Mouse (Mus musculus): Measurements from ENCODE around the gene Peli2. TPM values are rescaled to one million over a fixed set of nuclear protein-coding genes. Genes with fewer than 3 reads are reported as not detected.

Peli2 gene
- 0.17 TPM for polyA plus RNA-seq (2017; shearing (Covaris generic))

DNA sequence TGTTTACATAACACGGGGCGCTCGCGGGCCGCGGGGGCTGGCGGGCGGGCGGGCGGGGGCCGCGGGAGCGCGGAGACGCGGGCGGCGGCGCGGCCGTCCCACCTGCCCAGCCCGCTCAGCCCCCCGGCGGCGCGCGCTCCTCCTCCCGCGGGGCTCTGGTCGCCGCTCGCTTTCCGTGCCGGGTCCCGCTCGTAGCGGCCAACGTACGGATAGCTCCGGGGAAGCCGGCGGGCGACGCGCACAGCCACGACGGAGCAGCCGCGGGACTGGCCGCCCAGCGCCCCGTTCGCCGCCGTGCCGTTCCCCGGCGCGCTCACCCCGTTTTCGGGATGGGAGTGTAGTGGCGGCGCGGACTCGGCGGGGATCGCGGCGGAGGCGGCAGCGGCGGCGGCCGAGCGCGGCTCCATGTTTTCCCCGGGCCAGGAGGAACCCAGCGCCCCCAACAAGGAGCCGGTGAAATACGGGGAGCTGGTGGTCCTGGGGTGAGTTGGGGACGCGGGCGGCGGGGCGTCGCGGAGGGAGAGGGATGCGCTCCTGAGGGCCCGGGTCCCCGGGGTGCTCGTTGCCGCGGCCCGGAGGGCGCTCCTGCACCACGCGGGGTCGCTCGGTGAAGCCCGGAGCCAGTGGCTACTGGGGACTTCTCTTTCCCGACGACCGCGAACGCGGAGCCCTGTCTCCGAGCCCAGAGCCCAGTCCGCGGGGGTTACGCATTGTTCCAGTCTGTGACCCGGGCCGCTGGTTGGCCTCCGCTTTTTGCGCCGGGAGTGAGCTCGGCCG, at the start of gene Peli2:
Gene Peli2 (plus strand): TSS at position 72 of the 777 bp plus-strand sequence.

All from effector memory CD4-positive, alpha-beta T cell, adult 7 months (primary cell).